Comparison of ENCODE assay signal across 15 mouse cellular contexts in genomic region chr4:15706120-15706519, GRCm38 (mm10).
"Had no signal": no experiment of that assay in that cellular context is flagged by ENCODE, and none has a peak within 500 bp of the region (broad histone marks: within the 10 kb centered on the region; RNA-seq: fewer than 3 reads in every experiment).

No protein-coding gene starts in this region.

- H3K9me3 ChIP-seq: liver, embryonic 12.5 days; megakaryocyte, embryonic 14.5 days; midbrain, embryonic 13.5 days; midbrain, embryonic 15.5 days; stomach, embryonic 15.5 days had no signal

- DNase-seq: lung, adult 18-20 months; lung, embryonic 14.5 days; lung, postnatal 10 days; lung, postnatal 4 days; thymus, adult 2 months; thymus, postnatal 25 days; thymus, postnatal 4 days had no signal

- H3K4me2 ChIP-seq: liver, embryonic 12.5 days; lung, embryonic 14.5 days; midbrain, embryonic 11.5 days; midbrain, embryonic 13.5 days; midbrain, embryonic 15.5 days; stomach, embryonic 15.5 days had no signal

- H3K4me3 ChIP-seq: liver, embryonic 12.5 days; megakaryocyte, embryonic 14.5 days; midbrain, embryonic 13.5 days; midbrain, embryonic 15.5 days; stomach, embryonic 15.5 days had no signal

- H3K4me1 ChIP-seq: liver, embryonic 12.5 days; megakaryocyte, embryonic 14.5 days; midbrain, embryonic 13.5 days; midbrain, embryonic 15.5 days; stomach, embryonic 15.5 days had no signal

- H3K27me3 ChIP-seq: liver, embryonic 12.5 days; megakaryocyte, embryonic 14.5 days; midbrain, embryonic 13.5 days; midbrain, embryonic 15.5 days; stomach, embryonic 15.5 days had no signal

- H3K27ac ChIP-seq: liver, embryonic 12.5 days; liver, embryonic 14.5 days; midbrain, embryonic 13.5 days; midbrain, embryonic 15.5 days; stomach, embryonic 15.5 days; stomach, postnatal 0 days had no signal

- H3K9ac ChIP-seq: liver, embryonic 12.5 days; liver, embryonic 14.5 days; lung, embryonic 14.5 days; midbrain, embryonic 13.5 days; midbrain, embryonic 15.5 days; stomach, embryonic 15.5 days had no signal

- H3K36me3 ChIP-seq: liver, embryonic 12.5 days; midbrain, embryonic 13.5 days; midbrain, embryonic 15.5 days; stomach, embryonic 15.5 days had no signal

- ATAC-seq: liver, embryonic 12.5 days; midbrain, embryonic 13.5 days; midbrain, embryonic 15.5 days had no signal
